Mouse (Mus musculus) layer of hippocampus, adult 2 months (tissue): Measurements from ENCODE around the gene Padi4. TPM values are rescaled to one million over a fixed set of nuclear protein-coding genes. Genes with fewer than 3 reads are reported as not detected.

Source experiments
- DNase-seq, 2 experiments: peaks; one replicate each; pipeline ENCODE4 v3.0.0; 2022; ENCODE audit warnings: low spot score in 2 of 2
- H3K27ac ChIP-seq: fragments of 200-600 bp; 2 replicates; pipeline ENCODE4 v1.8.1; 2022
- H3K4me3 ChIP-seq: fragments of 200-600 bp; 2 replicates; pipeline ENCODE4 v1.8.1; 2022; ENCODE audit warnings: mild to moderate bottlenecking
- CTCF ChIP-seq: fragments of 200-600 bp; conservative IDR thresholded peaks from 2 replicates; pipeline ENCODE4 v1.8.1; 2022; ENCODE audit warnings: antibody characterized with exemption, mild to moderate bottlenecking, moderate library complexity
- microRNA-seq, 2 experiments: library from miRNA; unstranded; fragments of <30 nt; microRNA quantifications; one replicate each; pipeline ENCODE4 v1.2.0; 2021
- total RNA-seq, 2 experiments: library from RNA; stranded (reverse); gene quantifications; 2 replicates each; pipeline ENCODE4 v1.2.3; 2021

Padi4 gene
- total RNA-seq, 2 experiments from 2014 or later = not detected

DNA sequence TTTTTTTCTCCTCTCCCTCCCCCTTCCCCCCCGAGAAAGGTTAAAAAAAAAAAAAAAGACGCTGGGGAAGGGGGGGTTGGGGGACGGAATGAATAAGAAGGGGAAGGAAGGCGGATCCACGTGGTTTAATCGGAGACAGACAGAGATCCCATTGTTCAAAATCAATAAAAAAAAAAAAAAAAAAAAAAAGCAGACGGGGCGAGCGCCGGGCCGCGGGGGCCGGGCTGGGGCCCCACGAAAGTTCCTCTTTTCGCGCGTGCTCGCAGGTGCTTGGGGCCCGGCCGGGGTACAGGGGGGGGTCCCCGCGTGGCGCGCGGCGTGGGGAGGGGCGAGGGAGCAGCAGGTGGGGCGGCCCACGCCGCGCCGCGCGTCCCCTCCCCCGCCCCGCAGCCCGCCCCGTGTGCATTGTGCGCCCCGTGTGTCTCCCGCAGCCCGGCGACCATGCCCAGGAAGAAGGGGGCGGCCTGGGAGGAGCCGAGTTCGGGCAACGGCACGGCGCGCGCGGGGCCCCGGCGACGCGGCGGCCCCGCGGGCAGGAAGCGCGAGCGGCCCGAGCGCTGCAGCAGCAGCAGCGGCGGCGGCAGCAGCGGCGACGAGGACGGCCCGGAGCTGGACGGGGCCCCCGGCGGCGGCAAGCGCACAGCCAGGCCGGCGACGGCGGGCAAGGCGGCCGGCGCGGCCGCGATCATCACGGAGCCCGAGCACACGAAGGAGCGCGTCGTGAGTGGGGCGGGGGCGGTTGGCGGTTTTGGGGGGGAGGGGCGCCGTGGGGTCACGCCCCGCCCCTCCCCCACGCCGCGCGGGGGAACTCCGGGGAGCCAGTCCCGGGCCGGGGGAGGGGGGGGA is 72.1 kb downstream of the Padi4 start:
- Histone ChIP-seq H3K4me3 (peak overlapping the region; percentile 53), H3K27ac (peak overlapping the region; percentile 94)
- TF ChIP-seq CTCF = no peak
- DNase-seq = peak in 1 of 2 experiments; percentile 43

DNA sequence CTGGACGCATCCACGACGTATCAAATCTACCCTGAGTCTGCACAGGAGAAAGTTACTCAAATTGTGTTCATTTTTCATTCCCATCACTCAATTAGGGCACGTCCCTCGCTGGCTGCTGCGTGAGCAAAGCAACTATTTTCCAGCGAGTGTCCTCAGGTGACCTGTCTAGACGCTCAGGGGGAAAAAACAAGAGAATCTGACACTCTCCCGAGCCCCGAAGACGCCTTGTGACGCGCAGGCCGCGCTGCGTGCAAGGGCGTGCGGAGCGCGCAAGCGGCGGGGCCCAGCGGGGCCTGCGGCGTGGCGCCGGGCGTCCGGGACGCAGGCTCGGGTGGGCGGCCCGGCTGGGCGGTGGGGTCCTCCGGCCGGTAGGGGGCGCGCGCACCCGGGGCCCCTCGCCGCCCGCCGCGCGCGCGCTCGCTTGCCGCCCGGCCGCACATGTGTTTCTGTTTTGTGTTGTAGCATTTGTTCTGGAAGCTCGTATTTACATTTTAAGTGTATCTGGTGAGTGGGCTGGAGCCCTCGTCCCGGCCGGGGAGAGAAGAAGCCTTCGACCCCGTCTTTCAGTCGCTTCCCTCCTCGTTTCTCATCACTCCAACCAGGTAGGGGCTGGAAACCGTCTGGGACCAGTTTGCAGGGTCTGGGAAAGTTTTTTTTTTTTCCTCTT is 72.9 kb downstream of the Padi4 start:
- Histone ChIP-seq H3K4me3 (peak overlapping the region; percentile 58), H3K27ac (peak overlapping the region; percentile 94)
- peak in 1 of 2 experiments; percentile 79 for DNase-seq
- peak; percentile 50 for TF ChIP-seq CTCF

DNA sequence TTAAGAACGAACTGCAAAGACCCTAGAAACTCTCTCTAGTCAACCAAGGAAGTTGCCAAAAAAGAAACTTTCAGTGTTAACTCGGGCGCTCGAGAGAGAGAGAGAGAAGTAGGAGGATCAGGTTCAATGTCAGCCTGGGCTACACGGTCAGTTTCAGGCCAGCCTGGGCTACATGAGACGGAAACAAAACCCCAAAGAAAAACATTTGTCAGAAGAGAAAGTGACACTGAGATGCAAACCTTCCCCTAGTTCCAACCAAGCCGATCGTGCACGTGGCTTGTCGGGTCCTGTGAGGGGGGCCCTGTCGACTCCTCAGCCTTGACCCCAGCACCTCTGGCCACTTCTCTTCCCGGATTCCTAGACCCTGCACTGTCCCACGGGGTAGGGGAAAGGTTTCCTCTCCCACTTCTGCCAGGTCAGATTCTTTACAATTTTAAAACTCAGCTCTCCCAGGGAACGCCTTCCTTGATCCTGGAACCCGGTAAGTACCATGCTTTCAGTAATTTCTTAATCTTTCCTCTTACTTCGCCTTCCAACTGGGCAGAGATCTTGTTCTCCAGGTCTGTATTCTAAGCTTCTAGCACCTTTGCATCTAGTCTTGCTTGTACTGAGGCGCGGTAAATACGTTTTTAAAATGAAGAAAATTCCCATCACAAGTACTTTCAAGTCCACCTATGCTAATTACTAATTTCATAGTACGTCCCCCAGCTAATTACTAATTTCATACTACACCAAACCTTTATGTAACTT is 73.6 kb downstream of the Padi4 start, which contains the start of gene Rcc2:
Gene Rcc2, plus strand, starts transcription at position 273 of the 750 bp plus-strand sequence.
- Histone ChIP-seq H3K4me3 (peak within 1 kb of the TSS; percentile 58), H3K27ac (peak within 1 kb of the TSS; percentile 94)
- no peak for TF ChIP-seq CTCF
- no peak for DNase-seq

DNA sequence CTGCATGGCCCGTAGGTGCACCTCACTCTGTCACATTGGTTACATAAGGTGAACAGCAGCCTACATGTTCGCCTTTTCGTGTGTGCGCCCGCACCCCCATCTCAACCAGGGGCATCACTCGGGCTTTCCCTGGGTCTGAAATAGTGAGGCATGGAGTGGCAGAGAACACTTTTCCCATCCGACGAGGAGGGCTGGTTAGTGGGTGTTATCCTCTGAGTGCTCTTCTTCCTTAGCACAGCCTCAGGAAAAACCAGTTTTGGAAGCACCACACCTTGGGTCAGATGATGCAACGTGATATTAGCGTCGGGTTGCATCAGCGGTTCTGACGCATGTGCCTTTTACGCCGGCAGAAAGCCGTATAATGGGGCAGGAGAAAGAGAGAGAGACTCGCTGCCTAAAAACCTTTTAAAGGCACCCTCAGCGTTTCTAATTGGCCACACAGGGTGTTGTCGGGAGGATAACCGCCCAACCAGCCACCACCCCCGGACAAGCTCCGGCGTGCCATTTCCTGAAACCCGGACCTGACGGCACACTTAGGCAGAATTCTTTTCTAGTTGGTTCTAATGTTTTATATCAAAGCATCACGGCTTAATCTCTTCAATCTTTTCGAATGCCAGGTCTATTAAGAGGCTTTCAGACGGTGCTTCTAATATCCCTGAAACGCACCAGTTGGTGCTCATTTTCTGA is 74.5 kb downstream of the Padi4 start:
- DNase-seq = peak; percentile 66 to 83
- peak overlapping the region; percentile 94 for H3K27ac ChIP-seq
- peak overlapping the region; percentile 35 for H3K4me3 ChIP-seq
- no peak for TF ChIP-seq CTCF

Small RNAs within 50 kb of the gene (microRNA-seq; reads per million reads assigned to microRNA genes)
- gene Gm25951 = 0 reads per million in 2 experiments

Other genes with a start within 250 kb of the Padi4 start
- 10 to 100 TPM; 43.9 to 52.8 TPM for gene Arhgef10l, start 108.2 kb downstream of the Padi4 start, total RNA-seq
- gene Rcc2, start 73.7 kb downstream of the Padi4 start, total RNA-seq = 10 to 100 TPM; 93.0 to 93.5 TPM
- gene Padi6, start 31.6 kb downstream of the Padi4 start, total RNA-seq = not detected
- gene Padi3, start 36.4 kb upstream of the Padi4 start, total RNA-seq = not detected
- gene Padi1, start 71.5 kb upstream of the Padi4 start, total RNA-seq = not detected
- gene Padi2, start 132.1 kb upstream of the Padi4 start, total RNA-seq = 10 to 100 TPM; 20.2 to 26.5 TPM
- 100 to 1,000 TPM; 170 to 183 TPM for gene Sdhb, start 187.0 kb upstream of the Padi4 start, total RNA-seq
- gene Atp13a2, start 212.6 kb upstream of the Padi4 start, total RNA-seq = 100 to 1,000 TPM; 155 to 162 TPM
- 1 to 10 TPM; 4.5 to 6.9 TPM for gene Mfap2, start 236.2 kb upstream of the Padi4 start, total RNA-seq